Mouse (Mus musculus) left cerebral cortex, adult 2 months (tissue): ENCODE measurements around the gene Psmg3. TPM values are rescaled to one million over a fixed set of nuclear protein-coding genes. Genes with fewer than 3 reads are reported as not detected.

Experiments
- DNase-seq, 2 experiments: peaks; one replicate each; pipeline ENCODE4 v3.0.0; 2021 to 2022; ENCODE audit warnings: low spot score in 2 of 2, mixed read lengths in 1 of 2; ENCODE audit errors: extremely low spot score in 1 of 2
- H3K27ac ChIP-seq: fragments of 200-600 bp; 2 replicates; pipeline ENCODE4 v1.8.1; 2022
- H3K4me3 ChIP-seq: fragments of 200-600 bp; 2 replicates; pipeline ENCODE4 v1.8.1; 2022
- CTCF ChIP-seq: fragments of 200-600 bp; IDR thresholded peaks from 2 replicates; pipeline ENCODE4 v1.8.1; 2022; ENCODE audit warnings: antibody characterized with exemption, mild to moderate bottlenecking, moderate library complexity
- intact Hi-C: fragments of 180-260 bp; cut with DNase I; formaldehyde crosslinking; loops from one replicate; pipeline ENCODE4 v1.15.1; 2025
- total RNA-seq, 2 experiments: library from RNA; stranded (reverse); gene quantifications; 2 replicates each; pipeline ENCODE4 v1.2.3; 2021

Psmg3 gene
- total RNA-seq, 2 experiments from 2014 or later, result 18.0 to 20.3 TPM

DNA sequence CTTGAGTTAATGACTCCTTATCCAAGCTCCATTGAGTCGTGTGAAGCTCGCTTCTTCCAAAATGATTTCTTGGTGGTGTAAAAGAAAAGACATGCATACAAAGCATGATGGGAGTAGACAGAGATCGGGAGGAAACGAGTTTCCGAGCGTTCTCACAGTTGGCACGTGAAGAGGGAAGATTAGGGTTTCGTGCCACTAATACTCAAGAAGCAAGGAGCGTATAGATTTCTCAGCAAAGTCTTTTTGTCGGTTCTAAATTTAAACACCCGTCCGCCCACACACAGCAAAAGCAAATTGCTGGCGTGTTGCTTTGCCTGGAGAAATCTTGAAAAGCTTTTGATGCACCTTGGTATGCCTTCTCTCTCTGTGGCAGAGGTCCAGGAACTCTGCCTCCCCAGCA is 2.7 kb upstream of the Psmg3 start:
- Histone ChIP-seq H3K4me3 (peak overlapping the region; percentile 11), H3K27ac (peak overlapping the region; percentile 42; the same call in 1 of the 2 replicates)
- peak; percentile 27 to 44 for DNase-seq
- intact Hi-C loops, result no loop called here
- TF ChIP-seq CTCF, result no peak

DNA sequence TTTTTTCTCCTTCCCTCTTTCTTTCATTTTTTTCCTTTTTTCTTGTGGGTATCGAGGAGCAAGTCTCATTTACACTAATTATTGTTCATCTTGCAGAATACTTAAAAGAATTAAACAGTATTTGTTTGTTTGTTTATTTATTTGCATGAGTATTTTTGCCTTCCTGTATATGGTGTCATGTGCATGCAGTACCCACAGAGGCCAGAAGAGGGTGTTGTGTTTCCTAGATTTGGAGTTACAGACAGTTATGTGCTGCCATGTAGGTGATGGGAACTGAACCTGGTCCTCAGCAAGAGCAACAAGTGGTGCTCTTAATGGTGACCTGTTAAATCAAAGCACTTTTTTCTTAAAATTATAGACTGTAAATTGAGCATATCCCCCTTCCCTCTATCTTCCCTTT is 908 bp upstream of the Psmg3 start:
- intact Hi-C loops, result loop anchor here (2.0 kb wide), 1 partner anchor 53 kb away; the partner anchor contains the start of gene Ints1
- H3K27ac ChIP-seq, result no peak overlapping the region
- DNase-seq, result no peak
- peak; percentile 48 for TF ChIP-seq CTCF
- no peak overlapping the region for H3K4me3 ChIP-seq

DNA sequence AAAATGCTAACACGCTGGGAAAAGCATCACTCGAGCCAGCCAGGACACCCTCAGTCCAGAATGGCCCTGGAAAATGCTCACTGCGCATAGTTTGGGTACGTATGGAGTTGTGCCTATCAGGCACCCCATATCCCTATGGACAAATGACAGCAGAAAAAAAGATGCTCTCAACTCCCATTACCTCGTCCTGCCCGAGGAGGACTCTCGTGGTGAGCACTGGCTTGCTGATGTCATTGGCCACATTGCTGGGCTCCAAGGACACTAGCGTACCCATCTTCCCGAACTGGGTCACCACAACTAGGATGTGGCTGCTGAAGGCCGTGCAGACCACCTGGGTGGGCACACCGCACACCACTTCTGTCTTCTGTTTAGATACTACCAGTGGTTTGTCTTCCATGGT is 738 bp downstream of the Psmg3 start:
- H3K4me3 ChIP-seq, result peak overlapping the region; percentile 90
- intact Hi-C loops, result loop anchor here (2.0 kb wide), 1 partner anchor 51 kb away; the partner anchor contains the start of gene Ints1
- no peak overlapping the region for H3K27ac ChIP-seq
- no peak for DNase-seq
- TF ChIP-seq CTCF, result no peak

DNA sequence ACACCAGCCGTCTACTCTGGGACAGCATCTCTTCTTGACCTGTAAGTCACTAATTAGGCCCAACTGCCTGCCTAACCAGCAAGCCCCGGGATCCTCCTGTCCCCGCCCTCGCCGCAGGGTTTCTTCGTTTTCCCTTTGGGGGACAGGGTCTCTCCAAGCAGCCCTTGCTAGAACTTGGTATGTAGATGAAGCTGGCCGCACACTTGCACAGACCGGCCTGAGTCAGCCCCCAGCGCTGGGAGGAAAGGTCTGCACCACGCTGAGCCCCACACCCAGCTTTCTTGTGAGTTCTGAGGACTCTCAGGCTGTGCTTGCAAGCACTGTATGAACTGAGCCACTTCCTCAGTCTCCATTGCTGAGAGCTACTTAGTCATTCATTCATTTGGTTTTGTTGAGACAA is 2.2 kb downstream of the Psmg3 start:
- no peak for TF ChIP-seq CTCF
- no peak overlapping the region for H3K27ac ChIP-seq
- H3K4me3 ChIP-seq, result no peak overlapping the region
- intact Hi-C loops, result no loop called here
- no peak for DNase-seq

- TF ChIP-seq CTCF, result no peak
- H3K4me3 ChIP-seq, result no peak overlapping the region
- intact Hi-C loops, result no loop called here
- DNase-seq, result no peak
- H3K27ac ChIP-seq, result no peak overlapping the region
Measured at GRCm38 (mm10) chr5:139821466-139822459, 4.9 kb downstream of the Psmg3 start.

GRCm38 (mm10) chr5:139819538-139820181 is 7.0 kb downstream of the Psmg3 start, which contains the start of gene Tmem184a:
Gene Tmem184a (minus strand): TSS chr5:139819917.
- intact Hi-C loops, result loop anchor here (5.0 kb wide), 1 partner anchor 42 kb away; the partner anchor contains the start of gene Ints1
- no peak within 1 kb of the TSS for H3K27ac ChIP-seq
- TF ChIP-seq CTCF, result no peak
- no peak within 1 kb of the TSS for H3K4me3 ChIP-seq
- DNase-seq, result no peak

- H3K4me3 ChIP-seq, result no peak overlapping the region
- DNase-seq, result peak in 1 of 2 experiments; percentile 45
- no peak overlapping the region for H3K27ac ChIP-seq
- intact Hi-C loops, result loop anchor here (5.0 kb wide), 1 partner anchor 42 kb away; the partner anchor contains the start of gene Ints1
- TF ChIP-seq CTCF, result peak; percentile 59
Measured at GRCm38 (mm10) chr5:139818801-139819200, 7.9 kb downstream of the Psmg3 start.

- no peak for DNase-seq
- intact Hi-C loops, result loop anchor here (5.0 kb wide), 1 partner anchor 41 kb away; the partner anchor contains the start of gene Ints1
- H3K4me3 ChIP-seq, result no peak overlapping the region
- H3K27ac ChIP-seq, result no peak overlapping the region
- no peak for TF ChIP-seq CTCF
Measured at GRCm38 (mm10) chr5:139818056-139818455, 8.6 kb downstream of the Psmg3 start.

- intact Hi-C loops, result loop anchor here (5.0 kb wide), 1 partner anchor 40 kb away; the partner anchor contains the start of gene Ints1
- no peak overlapping the region for H3K4me3 ChIP-seq
- TF ChIP-seq CTCF, result peak; percentile 67
- H3K27ac ChIP-seq, result no peak overlapping the region
- no peak for DNase-seq
Measured at GRCm38 (mm10) chr5:139817292-139817691, 9.4 kb downstream of the Psmg3 start.

DNA sequence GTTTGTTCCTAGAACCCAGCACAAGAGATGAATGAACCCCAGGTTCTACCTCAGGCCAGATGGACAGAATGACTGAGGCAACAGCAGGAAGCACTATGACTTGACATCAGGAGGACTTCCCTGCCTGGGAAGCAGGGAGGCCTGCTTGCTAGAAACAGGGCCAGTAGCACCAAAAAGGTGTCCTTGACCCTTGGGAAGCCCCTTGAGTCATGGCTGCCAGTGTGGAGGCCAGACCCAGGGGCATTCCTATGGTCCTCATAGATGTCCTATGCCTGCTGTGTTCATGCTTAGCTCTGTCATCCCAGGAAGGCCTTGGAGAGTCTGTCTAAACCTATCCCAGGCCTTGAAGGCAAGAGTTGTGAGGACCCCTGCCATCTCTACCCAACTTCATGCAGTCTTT is 10.2 kb downstream of the Psmg3 start:
- TF ChIP-seq CTCF, result no peak
- Histone ChIP-seq H3K27ac (no peak overlapping the region), H3K4me3 (no peak overlapping the region)
- intact Hi-C loops, result loop anchor here (5.0 kb wide), 1 partner anchor 39 kb away; the partner anchor contains the start of gene Ints1
- no peak for DNase-seq

DNA sequence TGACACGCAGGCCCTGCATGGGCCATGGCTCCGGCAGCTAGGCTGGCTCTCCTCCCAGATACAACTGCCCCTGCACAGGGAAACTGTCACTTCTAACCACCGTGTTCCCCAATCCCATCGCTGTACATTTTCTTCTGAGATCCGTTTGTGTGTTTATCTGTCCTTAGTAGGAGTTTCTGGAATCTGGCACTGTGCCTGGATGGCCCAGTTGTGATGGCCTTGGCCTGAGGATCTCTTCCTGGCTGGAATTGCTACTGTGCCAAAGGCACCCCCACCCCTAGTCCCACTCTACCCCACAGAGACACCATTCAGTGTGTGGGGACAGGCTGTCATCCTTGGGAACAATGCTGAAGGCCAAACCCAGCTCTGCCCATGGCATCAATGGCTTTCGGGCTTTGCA is 10.7 kb downstream of the Psmg3 start:
- no peak for DNase-seq
- no peak for TF ChIP-seq CTCF
- H3K4me3 ChIP-seq, result no peak overlapping the region
- intact Hi-C loops, result loop anchor here (5.0 kb wide), 1 partner anchor 39 kb away; the partner anchor contains the start of gene Ints1
- no peak overlapping the region for H3K27ac ChIP-seq
